Mouse (Mus musculus): ENCODE results near the gene Tmem132a.

DNA sequence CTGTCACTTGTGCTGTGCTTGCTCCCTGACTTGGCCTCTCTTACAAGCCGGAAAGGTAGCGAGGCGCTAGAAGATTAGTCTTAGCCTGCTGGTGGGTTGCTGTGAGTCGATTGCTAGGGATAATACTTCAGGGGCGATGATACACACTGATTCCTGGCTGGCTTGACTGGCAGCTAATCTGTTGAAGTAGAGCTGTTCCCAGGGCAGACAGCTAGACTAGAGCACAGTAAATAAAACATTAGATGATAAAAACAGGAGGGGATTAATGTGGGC is 35.9 kb upstream of the Tmem132a start:
- no peak for TF ChIP-seq POLR2A (IDR thresholded peaks at IDR 0.05; ENCODE audit: control insufficient read depth, extremely low read depth, insufficient read depth, low read length, poor library complexity)
- TF ChIP-seq CTCF (IDR thresholded peaks at IDR 0.05; ENCODE audit: borderline replicate concordance, control insufficient read depth, extremely low read depth, insufficient read depth, low read length, poor library complexity): no peak
